Mouse (Mus musculus) testis, adult 2 months (tissue): ENCODE measurements around the gene Rnf130.

Experiments
- CTCF ChIP-seq: fragments of 200-500 bp; IDR thresholded peaks from 2 replicates; pipeline ENCODE4 v1.5.1; 2012; ENCODE audit warnings: low read depth, mild to moderate bottlenecking, inconsistent platforms, low read length, moderate library complexity; ENCODE audit not compliant: control insufficient read depth, insufficient read depth, insufficient replicate concordance
- POLR2A ChIP-seq: fragments of 200-500 bp; IDR thresholded peaks from 2 replicates; pipeline ENCODE4 v1.6.1; 2012; ENCODE audit warnings: low read depth, mild to moderate bottlenecking, inconsistent platforms, low read length, moderate library complexity; ENCODE audit not compliant: control insufficient read depth

DNA sequence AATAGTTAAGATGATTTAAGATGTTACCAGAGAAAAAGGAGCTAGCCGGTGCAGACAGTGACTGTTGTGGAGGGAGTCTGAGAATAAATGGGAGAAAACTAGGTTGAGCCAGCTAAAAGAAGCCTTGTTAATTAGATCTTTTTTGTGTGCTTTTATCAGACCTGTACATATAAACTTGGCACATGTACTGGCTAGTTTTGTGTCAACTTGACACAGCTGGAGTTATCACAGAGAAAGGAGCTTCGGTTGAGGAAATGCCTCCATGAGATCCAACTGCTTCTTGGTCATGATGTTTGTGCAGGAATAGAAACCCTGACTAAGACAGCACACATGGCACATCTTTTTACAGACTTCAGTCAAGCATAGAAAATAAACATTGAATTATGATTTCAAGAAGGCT lies 32.6 kb downstream of the Rnf130 start:
- TF ChIP-seq CTCF = no peak
- no peak for TF ChIP-seq POLR2A
